Mouse (Mus musculus) liver, postnatal 0 days (tissue): ENCODE results near the gene Arpp19. TPM values are rescaled to one million over a fixed set of nuclear protein-coding genes. Genes with fewer than 3 reads are reported as not detected.
A peak's percentile ranks its signal among the peaks of the same experiment; 100 is the strongest.

Experiments
- ATAC-seq: fragments of 200-750 bp; cut with Nextera tagmentation; 2 replicates; pipeline ENCODE4 v1.8.0; 2017; ENCODE audit warnings: mild to moderate bottlenecking, moderate library complexity
- DNase-seq: peaks from one replicate; pipeline ENCODE4 v3.0.0-alpha.2; 2016
- H3K27ac ChIP-seq: fragments of 300-500 bp; sonication (generic); 2 replicates; pipeline ENCODE4 v1.5.1; 2014; ENCODE audit warnings: antibody characterized with exemption, moderate library complexity, mild to moderate bottlenecking, low read depth
- H3K27me3 ChIP-seq: fragments of 300-500 bp; sonication (generic); 2 replicates; pipeline ENCODE4 v1.6.1; 2014; ENCODE audit warnings: low read length, control low read depth, mixed read lengths; ENCODE audit not compliant: insufficient read depth
- H3K36me3 ChIP-seq: fragments of 300-500 bp; sonication (generic); replicated peaks from 2 replicates; pipeline ENCODE4 v1.6.1; 2014; ENCODE audit warnings: mild to moderate bottlenecking, control low read depth, low read length, moderate library complexity, mixed read lengths; ENCODE audit not compliant: insufficient read depth
- H3K4me1 ChIP-seq: fragments of 300-500 bp; sonication (generic); 2 replicates; pipeline ENCODE4 v1.6.1; 2014; ENCODE audit warnings: antibody characterized with exemption, mild to moderate bottlenecking, control low read depth; ENCODE audit not compliant: insufficient read depth
- H3K4me2 ChIP-seq: fragments of 300-500 bp; sonication (generic); 2 replicates; pipeline ENCODE4 v1.6.1; 2014; ENCODE audit warnings: low read depth, mild to moderate bottlenecking, low read length, moderate library complexity, mixed read lengths
- H3K4me3 ChIP-seq: fragments of 300-500 bp; sonication (generic); 2 replicates; pipeline ENCODE4 v1.5.1; 2014; ENCODE audit warnings: low read depth, low read length
- H3K9ac ChIP-seq: fragments of 300-500 bp; sonication (generic); replicated peaks from 2 replicates; pipeline ENCODE4 v1.6.1; 2014; ENCODE audit warnings: mild to moderate bottlenecking, moderate library complexity
- H3K9me3 ChIP-seq: fragments of 300-500 bp; sonication (generic); 2 replicates; pipeline ENCODE4 v1.6.1; 2016; ENCODE audit warnings: mild to moderate bottlenecking, control low read depth, low read length, mixed read lengths
- CTCF ChIP-seq: sonication (generic); IDR thresholded peaks from 2 replicates; pipeline ENCODE4 v1.5.1; 2016; ENCODE audit warnings: antibody characterized with exemption, low read depth
- EP300 ChIP-seq: IDR thresholded peaks from 2 replicates; pipeline ENCODE4 v1.6.1; 2016; ENCODE audit warnings: antibody characterized with exemption, low read depth, mild to moderate bottlenecking
- WGBS: fragments of 180-500 bp; shearing (Covaris S2); extraction: QIAGEN DNeasy Blood & Tissue Kit; methylation state at CpG from one replicate; pipeline ENCODE4 v1.1.7; 2014; ENCODE audit not compliant: insufficient replicate concordance; 5-methylcytosine and 5-hydroxymethylcytosine counted together
- polyA plus RNA-seq: library from polyadenylated mRNA; unstranded; fragments of >200 nt; fragmentation: Nextera tagmentation; extraction: Ambion mirVana; gene quantifications from 2 replicates; pipeline ENCODE4 v1.2.1, GENCODE M21; 2015

Arpp19 gene
- 187 and 189 TPM in 2 replicates for polyA plus RNA-seq

GRCm38 (mm10) chr9:75037451-75038356 is at the start of gene Arpp19:
Gene Arpp19, plus strand, starts transcription at chr9:75037614.
- Histone ChIP-seq H3K9ac (peak within 1 kb of the TSS; percentile 95), H3K4me2 (peak within 1 kb of the TSS; percentile 86), H3K4me1 (peaks cover 20% of the 10 kb centered on the region), H3K36me3 (0 out of 2 replicates have a peak, but pooled peaks cover 2% of the 10 kb centered on the region), H3K27me3 (no peaks in the 10 kb centered on the region), H3K4me3 (peak within 1 kb of the TSS; percentile 91), H3K9me3 (no peaks in the 10 kb centered on the region), H3K27ac (peak within 1 kb of the TSS; percentile 85)
- under 1% methylated on average over 62 of the region's 73 CpGs for WGBS
- DNase-seq (peak; percentile 87), ATAC-seq (peak; percentile 89)
- no peak for TF ChIP-seq EP300
- no peak for TF ChIP-seq CTCF

GRCm38 (mm10) chr9:74988893-74989460 is 48.4 kb upstream of the Arpp19 start:
- Histone ChIP-seq H3K4me1 (peaks cover 3% of the 10 kb centered on the region), H3K9ac (no peak overlapping the region), H3K36me3 (no peaks in the 10 kb centered on the region; the same call in 1 of the 2 replicates), H3K27me3 (no peaks in the 10 kb centered on the region), H3K4me2 (no peak overlapping the region), H3K27ac (no peak overlapping the region), H3K4me3 (no peak overlapping the region), H3K9me3 (no peaks in the 10 kb centered on the region)
- DNase-seq (no peak), ATAC-seq (no peak)
- WGBS = 79% methylated on average over 7 of the region's 7 CpGs
- TF ChIP-seq CTCF (no peak), EP300 (no peak)

GRCm38 (mm10) chr9:74989990-74990389 is 47.4 kb upstream of the Arpp19 start:
- Histone ChIP-seq H3K9me3 (no peaks in the 10 kb centered on the region), H3K36me3 (no peaks in the 10 kb centered on the region; the same call in 1 of the 2 replicates), H3K27ac (no peak overlapping the region), H3K9ac (no peak overlapping the region), H3K4me1 (peaks cover 3% of the 10 kb centered on the region), H3K4me2 (no peak overlapping the region), H3K27me3 (no peaks in the 10 kb centered on the region), H3K4me3 (no peak overlapping the region)
- 52% methylated on average over 2 of the region's 2 CpGs for WGBS
- no peak for ATAC-seq
- no peak for TF ChIP-seq CTCF
- TF ChIP-seq EP300 = no peak
- DNase-seq = no peak

GRCm38 (mm10) chr9:74994611-74995257 is 42.7 kb upstream of the Arpp19 start:
- TF ChIP-seq EP300 (no peak), CTCF (no peak)
- Histone ChIP-seq H3K27ac (no peak overlapping the region), H3K4me1 (no peaks in the 10 kb centered on the region), H3K9me3 (no peaks in the 10 kb centered on the region), H3K36me3 (no peaks in the 10 kb centered on the region; the same call in 1 of the 2 replicates), H3K4me2 (no peak overlapping the region), H3K9ac (no peak overlapping the region), H3K4me3 (no peak overlapping the region), H3K27me3 (no peaks in the 10 kb centered on the region)
- no peak for DNase-seq
- no peak for ATAC-seq
- WGBS = 76% methylated on average over 10 of the region's 10 CpGs

DNA sequence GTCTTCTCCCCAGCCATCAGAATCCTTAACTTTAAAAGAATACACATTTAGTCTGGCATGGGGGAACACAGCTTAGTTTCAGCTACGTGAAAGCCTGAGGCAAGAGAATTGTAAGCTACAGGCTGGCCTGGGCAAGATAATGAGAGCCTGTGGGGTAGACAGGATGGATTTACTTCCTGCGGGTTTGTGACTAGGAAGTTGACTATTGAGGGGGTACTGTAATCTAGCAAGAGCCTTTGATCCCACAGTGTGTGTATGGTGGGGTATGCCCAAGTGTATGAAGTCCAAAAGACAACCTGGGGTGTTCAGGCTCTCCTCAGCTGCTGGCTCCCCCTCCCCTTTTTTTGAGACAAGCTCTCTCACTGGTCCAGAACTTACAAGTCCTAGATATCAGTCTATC is 41.1 kb upstream of the Arpp19 start:
- H3K4me2 ChIP-seq = no peak overlapping the region
- no peaks in the 10 kb centered on the region for H3K36me3 ChIP-seq
- ATAC-seq (no peak), DNase-seq (no peak)
- H3K27ac ChIP-seq = no peak overlapping the region
- H3K4me1 ChIP-seq = no peaks in the 10 kb centered on the region
- H3K9ac ChIP-seq = no peak overlapping the region
- H3K9me3 ChIP-seq = no peaks in the 10 kb centered on the region
- TF ChIP-seq CTCF = no peak
- TF ChIP-seq EP300 = no peak
- H3K4me3 ChIP-seq = no peak overlapping the region
- no peaks in the 10 kb centered on the region for H3K27me3 ChIP-seq
- 32% methylated on average over 2 of the region's 2 CpGs for WGBS

DNA sequence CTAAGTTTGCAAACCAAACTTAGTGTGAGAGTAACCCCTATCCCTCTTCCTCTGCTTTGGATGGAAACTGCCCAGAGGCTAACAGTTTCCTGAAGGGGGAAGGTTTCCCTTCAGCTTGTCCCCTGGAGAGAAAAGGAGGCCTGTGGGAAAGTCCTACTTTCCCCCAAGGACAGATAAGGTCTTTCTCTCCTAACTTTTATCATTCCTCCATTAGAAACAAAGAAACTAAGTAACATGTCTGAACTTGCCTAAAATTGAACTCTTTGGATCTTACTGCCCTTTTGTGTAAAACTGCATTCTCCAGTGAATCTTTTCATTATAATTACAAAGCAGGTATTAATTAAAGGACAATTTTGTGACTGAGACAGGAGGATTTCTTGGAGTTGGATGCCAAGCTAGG is 39.4 kb upstream of the Arpp19 start:
- Histone ChIP-seq H3K4me2 (no peak overlapping the region), H3K9me3 (no peaks in the 10 kb centered on the region), H3K9ac (no peak overlapping the region), H3K27ac (no peak overlapping the region), H3K4me1 (no peaks in the 10 kb centered on the region), H3K4me3 (no peak overlapping the region), H3K27me3 (no peaks in the 10 kb centered on the region), H3K36me3 (no peaks in the 10 kb centered on the region)
- no peak for DNase-seq
- no peak for ATAC-seq
- TF ChIP-seq EP300 = no peak
- TF ChIP-seq CTCF = no peak
